Mouse (Mus musculus) E14TG2a.4 (cell line): Measurements from ENCODE around the gene Notch2.
"Not testable (repeated sequence)": the region's sequence is repeated elsewhere in the genome, so short reads cannot be mapped to it uniquely, and the experiment has no call there.

ENCODE experiments used
- H3K27me3 ChIP-seq: 2 replicates; pipeline ENCODE4 v1.6.1; 2014; ENCODE audit warnings: low read length, control low read depth; ENCODE audit not compliant: insufficient read depth
- H3K36me3 ChIP-seq: 2 replicates; pipeline ENCODE4 v1.6.1; 2014; ENCODE audit warnings: low read length, control low read depth; ENCODE audit not compliant: insufficient read depth
- H3K4me1 ChIP-seq: replicated peaks from 2 replicates; pipeline ENCODE4 v1.6.1; 2014; ENCODE audit warnings: low read depth, low read length, control low read depth
- H3K4me3 ChIP-seq: replicated peaks from 2 replicates; pipeline ENCODE4 v1.5.1; 2014; ENCODE audit warnings: mild to moderate bottlenecking, low read length
- H3K9me3 ChIP-seq: 2 replicates; pipeline ENCODE4 v1.6.1; 2014; ENCODE audit warnings: low read length, control low read depth
- CTCF ChIP-seq: conservative IDR thresholded peaks from 2 replicates; pipeline ENCODE4 v1.5.1; 2014; ENCODE audit warnings: low read length
- NANOG ChIP-seq: IDR thresholded peaks from 2 replicates; pipeline ENCODE4 v1.6.1; 2014; ENCODE audit warnings: borderline replicate concordance, low read length, mixed read lengths
- POU5F1 ChIP-seq: IDR thresholded peaks from 2 replicates; pipeline ENCODE4 v1.6.1; 2014; ENCODE audit warnings: low read length, borderline replicate concordance

The Notch2 gene

DNA sequence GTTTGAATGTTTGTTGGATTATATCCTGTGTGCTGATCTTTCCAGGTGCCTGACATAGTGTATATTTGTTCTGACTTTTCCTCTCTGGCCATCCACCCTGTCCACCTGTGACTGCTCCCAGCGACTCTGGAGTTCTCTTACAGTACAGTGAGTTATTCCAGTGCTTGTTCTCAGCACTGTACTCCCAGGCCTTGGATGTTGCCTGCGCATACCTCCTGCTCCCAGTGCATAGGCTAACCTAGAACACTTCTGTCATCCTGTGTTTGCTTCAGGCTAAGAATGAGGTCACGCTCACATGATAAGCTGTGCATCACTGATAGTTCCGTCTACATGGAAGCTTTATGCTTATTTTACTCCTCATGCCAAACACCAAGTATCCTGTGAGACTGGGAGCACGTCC, 115.4 kb downstream of the Notch2 start:
- no peaks in the 10 kb centered on the region for H3K27me3 ChIP-seq
- TF ChIP-seq POU5F1 (no peak), NANOG (no peak), CTCF (no peak)

GRCm38 (mm10) chr3:98132140-98132539, 118.8 kb downstream of the Notch2 start:
- not testable (repeated sequence) for H3K27me3 ChIP-seq, H3K4me3 ChIP-seq, H3K9me3 ChIP-seq
- H3K4me1 ChIP-seq: peaks cover 20% of the 10 kb centered on the region
- H3K36me3 ChIP-seq: peaks cover 52% of the 10 kb centered on the region

More for the DNA sequence above, 115.4 kb downstream of the Notch2 start:
- H3K4me3 ChIP-seq: no peak overlapping the region
- H3K4me1 ChIP-seq: no peaks in the 10 kb centered on the region
- peaks cover 52% of the 10 kb centered on the region for H3K36me3 ChIP-seq
- no peaks in the 10 kb centered on the region for H3K9me3 ChIP-seq

DNA sequence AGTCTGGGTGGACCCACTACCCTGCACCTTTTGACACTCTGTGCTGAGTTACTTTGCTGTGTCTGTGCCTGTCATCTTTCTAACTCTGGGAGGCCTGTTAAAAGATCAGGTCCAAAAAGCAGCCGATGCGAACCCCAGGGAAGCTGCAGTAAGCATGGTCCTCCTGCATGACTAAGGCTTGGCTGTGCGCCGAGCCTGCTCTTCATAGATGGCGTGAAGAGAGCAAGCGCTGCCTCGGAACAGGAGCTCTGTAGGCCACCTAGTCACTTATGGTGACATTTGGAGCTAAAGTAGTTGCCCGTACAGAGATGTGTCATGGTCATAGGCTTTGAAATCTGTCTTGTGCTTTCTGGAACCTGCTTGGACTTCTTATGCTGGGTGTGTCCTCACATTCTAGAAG, 119.3 kb downstream of the Notch2 start:
- no peak for TF ChIP-seq CTCF
- TF ChIP-seq NANOG: no peak
- no peak for TF ChIP-seq POU5F1

GRCm38 (mm10) chr3:98141456-98141855, 128.1 kb downstream of the Notch2 start:
- H3K9me3 ChIP-seq: no peaks in the 10 kb centered on the region
- H3K36me3 ChIP-seq: peaks cover 71% of the 10 kb centered on the region

More for the DNA sequence above, 119.3 kb downstream of the Notch2 start:
- Histone ChIP-seq H3K4me3 (no peak overlapping the region), H3K36me3 (peaks cover 57% of the 10 kb centered on the region), H3K27me3 (no peaks in the 10 kb centered on the region), H3K4me1 (peaks cover 20% of the 10 kb centered on the region), H3K9me3 (no peaks in the 10 kb centered on the region)

DNA sequence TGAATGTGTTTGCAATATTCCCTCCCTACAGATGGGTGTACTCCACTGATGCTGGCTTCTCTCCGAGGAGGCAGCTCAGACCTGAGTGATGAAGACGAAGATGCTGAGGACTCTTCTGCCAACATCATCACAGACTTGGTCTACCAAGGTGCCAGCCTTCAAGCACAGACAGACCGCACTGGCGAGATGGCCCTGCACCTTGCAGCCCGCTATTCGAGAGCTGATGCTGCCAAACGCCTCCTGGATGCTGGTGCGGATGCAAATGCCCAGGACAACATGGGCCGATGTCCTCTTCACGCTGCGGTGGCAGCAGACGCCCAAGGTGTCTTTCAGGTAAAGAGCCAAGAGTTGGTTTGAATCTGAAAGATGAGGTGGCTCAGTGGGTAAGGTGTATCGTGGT, 129.5 kb downstream of the Notch2 start:
- Histone ChIP-seq H3K27me3 (no peaks in the 10 kb centered on the region), H3K36me3 (peaks cover 74% of the 10 kb centered on the region), H3K4me1 (peaks cover 13% of the 10 kb centered on the region), H3K9me3 (no peaks in the 10 kb centered on the region), H3K4me3 (no peak overlapping the region)
- TF ChIP-seq NANOG: no peak
- TF ChIP-seq CTCF: no peak
- no peak for TF ChIP-seq POU5F1

More at GRCm38 (mm10) chr3:98141456-98141855, 128.1 kb downstream of the Notch2 start:
- H3K4me1 ChIP-seq: peaks cover 17% of the 10 kb centered on the region
- TF ChIP-seq POU5F1 (no peak), CTCF (no peak), NANOG (no peak)
- no peaks in the 10 kb centered on the region for H3K27me3 ChIP-seq
- no peak overlapping the region for H3K4me3 ChIP-seq

DNA sequence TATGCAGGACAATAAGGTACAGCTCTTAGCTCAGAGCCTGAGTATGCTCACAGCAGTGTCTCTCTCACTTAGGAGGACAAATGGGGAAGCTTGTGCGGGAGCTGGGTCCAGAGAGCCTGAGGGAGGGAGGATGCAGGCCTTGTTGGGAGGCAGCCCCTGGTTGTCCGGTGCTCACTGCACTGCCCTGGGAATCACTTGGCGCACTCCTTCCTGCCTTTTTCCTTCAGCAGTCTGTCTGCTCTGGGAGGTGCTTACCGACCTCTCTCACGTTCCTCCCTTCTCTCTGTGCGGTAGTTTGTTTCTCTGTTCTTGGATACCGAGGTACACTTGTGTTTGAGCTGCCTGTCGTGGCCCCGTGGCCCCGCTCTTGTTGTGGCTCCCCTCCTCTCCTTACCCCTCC, 131.9 kb downstream of the Notch2 start:
- peaks cover 6% of the 10 kb centered on the region for H3K9me3 ChIP-seq
- no peaks in the 10 kb centered on the region for H3K27me3 ChIP-seq
- no peak overlapping the region for H3K4me3 ChIP-seq
- no peak for TF ChIP-seq CTCF
- no peak for TF ChIP-seq POU5F1
- H3K4me1 ChIP-seq: peaks cover 13% of the 10 kb centered on the region
- peaks cover 61% of the 10 kb centered on the region for H3K36me3 ChIP-seq

DNA sequence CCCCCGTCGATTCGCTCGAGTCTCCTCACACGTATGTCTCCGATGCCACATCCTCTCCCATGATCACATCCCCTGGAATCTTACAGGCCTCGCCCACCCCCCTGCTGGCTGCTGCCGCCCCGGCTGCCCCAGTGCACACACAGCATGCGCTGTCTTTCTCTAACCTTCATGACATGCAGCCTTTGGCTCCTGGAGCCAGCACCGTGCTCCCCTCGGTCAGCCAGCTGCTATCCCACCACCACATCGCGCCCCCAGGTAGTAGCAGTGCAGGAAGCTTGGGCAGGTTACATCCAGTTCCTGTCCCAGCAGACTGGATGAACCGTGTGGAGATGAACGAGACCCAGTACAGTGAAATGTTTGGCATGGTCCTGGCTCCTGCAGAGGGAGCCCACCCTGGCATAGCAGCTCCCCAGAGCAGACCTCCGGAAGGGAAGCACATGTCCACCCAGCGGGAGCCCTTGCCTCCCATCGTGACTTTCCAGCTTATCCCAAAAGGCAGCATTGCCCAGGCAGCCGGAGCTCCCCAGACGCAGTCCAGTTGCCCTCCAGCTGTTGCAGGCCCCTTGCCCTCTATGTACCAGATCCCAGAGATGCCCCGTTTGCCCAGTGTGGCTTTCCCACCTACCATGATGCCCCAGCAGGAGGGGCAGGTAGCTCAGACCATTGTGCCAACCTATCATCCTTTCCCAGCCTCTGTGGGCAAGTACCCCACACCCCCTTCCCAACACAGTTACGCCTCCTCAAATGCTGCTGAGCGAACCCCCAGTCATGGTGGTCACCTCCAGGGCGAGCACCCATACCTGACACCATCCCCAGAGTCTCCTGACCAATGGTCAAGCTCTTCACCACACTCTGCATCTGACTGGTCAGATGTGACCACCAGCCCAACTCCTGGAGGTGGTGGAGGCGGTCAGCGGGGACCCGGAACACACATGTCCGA, 133.4 kb downstream of the Notch2 start:
- peaks cover 13% of the 10 kb centered on the region for H3K4me1 ChIP-seq
- H3K27me3 ChIP-seq: no peaks in the 10 kb centered on the region
- peaks cover 6% of the 10 kb centered on the region for H3K9me3 ChIP-seq
- H3K36me3 ChIP-seq: peaks cover 53% of the 10 kb centered on the region
- TF ChIP-seq CTCF (no peak), NANOG (no peak), POU5F1 (no peak)
- 0 out of 2 replicates have a peak overlapping the region, but pooled peaks have one; percentile 17 for H3K4me3 ChIP-seq

DNA sequence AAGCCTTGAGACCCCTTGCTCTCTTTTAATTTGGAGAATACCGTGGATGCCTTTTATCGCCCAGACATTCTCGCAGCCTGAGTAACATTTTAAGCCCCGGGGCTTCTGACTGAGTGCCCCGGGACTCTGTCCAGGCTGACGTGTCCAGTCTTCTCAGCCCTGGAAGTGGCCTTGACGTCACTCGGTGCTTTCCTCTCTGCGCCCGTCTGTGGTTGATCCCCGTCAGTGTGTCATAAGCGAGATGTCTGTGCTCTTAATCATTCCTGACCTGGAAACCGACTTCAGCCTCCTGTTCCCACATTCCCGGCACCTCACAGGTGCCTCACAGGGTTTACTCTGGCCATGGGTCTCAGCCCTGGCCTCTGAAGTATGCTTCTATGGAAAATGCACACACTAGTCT, 134.4 kb downstream of the Notch2 start:
- TF ChIP-seq NANOG (no peak), CTCF (no peak), POU5F1 (no peak)
- Histone ChIP-seq H3K36me3 (peaks cover 44% of the 10 kb centered on the region), H3K9me3 (peaks cover 6% of the 10 kb centered on the region), H3K4me3 (no peak overlapping the region), H3K27me3 (no peaks in the 10 kb centered on the region), H3K4me1 (peaks cover 13% of the 10 kb centered on the region)

GRCm38 (mm10) chr3:98149881-98150280, 136.6 kb downstream of the Notch2 start:
- H3K9me3 ChIP-seq: peaks cover 6% of the 10 kb centered on the region
- no peak for TF ChIP-seq NANOG
- TF ChIP-seq POU5F1: no peak
- TF ChIP-seq CTCF: no peak
- peaks cover 29% of the 10 kb centered on the region for H3K36me3 ChIP-seq
- H3K27me3 ChIP-seq: no peaks in the 10 kb centered on the region
- H3K4me1 ChIP-seq: peaks cover 13% of the 10 kb centered on the region
- no peak overlapping the region for H3K4me3 ChIP-seq
